9 mouse cellular contexts compared by ENCODE assay signal in genomic region chr9:114815315-114815714, GRCm38 (mm10). TPM values are rescaled to one million over a fixed set of nuclear protein-coding genes. Genes with fewer than 3 reads are reported as not detected.
DNase-seq lines count a peak whose midpoint lies in the region; ATAC-seq and TF ChIP-seq lines count a peak whose summit lies in the region.
"Had no signal": no experiment of that assay in that cellular context is flagged by ENCODE, and none has a peak within 500 bp of the region (broad histone marks: within the 10 kb centered on the region; RNA-seq: fewer than 3 reads in every experiment).

No protein-coding gene starts in this region.

- H3K9ac ChIP-seq in liver, embryonic 15.5 days: no peak overlapping the region

- no peak overlapping the region; the same call in 1 of the 2 replicates for H3K27ac ChIP-seq in gastrocnemius, adult 2 months
- peak overlapping the region; percentile 65 for H3K27ac ChIP-seq in liver, embryonic 15.5 days (replicated peaks)

- H3K27me3 ChIP-seq in liver, embryonic 15.5 days: no peaks in the 10 kb centered on the region

- WGBS in liver, embryonic 15.5 days (ENCODE audit: insufficient replicate concordance): 43% methylated on average over 4 of the region's 4 CpGs

- H3K36me3 ChIP-seq in liver, embryonic 15.5 days (replicated peaks): no peaks in the 10 kb centered on the region

- peak; percentile 52; the same call in 1 of the 2 replicates for ATAC-seq in liver, embryonic 15.5 days (ENCODE audit: insufficient read depth)

- DNase-seq in gastrocnemius, adult 2 months: peak; percentile 40
- no peak for DNase-seq in gastrocnemius, postnatal 14 days
- DNase-seq in A20 (ENCODE audit: low read depth, low spot score) (peak; percentile 61), adipocyte (ENCODE audit: low spot score) (peak; percentile 51)
- DNase-seq in fibroblast of lung, adult 2 months (ENCODE audit: low read depth): peak; percentile 51
- DNase-seq in spleen, adult 12 weeks (ENCODE audit: low spot score): peak; percentile 22
- no peak for DNase-seq in right cerebral cortex, adult 18-20 months

- H3K4me2 ChIP-seq in liver, embryonic 15.5 days: no peak overlapping the region

- H3K9me3 ChIP-seq in liver, embryonic 15.5 days (replicated peaks): no peaks in the 10 kb centered on the region

- intact Hi-C loops in gastrocnemius, adult 2 months (cut with DNase I): loop anchor here (2.0 to 5.0 kb wide), 2 partner anchors 19 to 63 kb away; no protein-coding TSS in a partner anchor
- intact Hi-C loops in gastrocnemius, postnatal 14 days (cut with DNase I; ENCODE audit: low total_unique reads): no loop called here

- no peak overlapping the region for H3K4me3 ChIP-seq in gastrocnemius, adult 2 months
- no peak overlapping the region for H3K4me3 ChIP-seq in liver, embryonic 15.5 days (replicated peaks)
- H3K4me3 ChIP-seq: megakaryocyte, embryonic 14.5 days had no signal

- peaks cover 26% of the 10 kb centered on the region for H3K4me1 ChIP-seq in liver, embryonic 15.5 days (replicated peaks)

- peak; percentile 88 for TF ChIP-seq CTCF in gastrocnemius, adult 2 months (IDR thresholded peaks at IDR 0.05)

RNA-seq across cellular contexts. Expression of gene Cmtm8, which starts 28.6 kb away (rescaled TPM):
- total RNA-seq in gastrocnemius, adult 2 months (2021): 1 to 10 TPM; 2.0 to 2.1 TPM
- 1 to 10 TPM; 2.8 to 3.7 TPM for total RNA-seq in gastrocnemius, postnatal 14 days (2021)
- 37.5 and 47.3 TPM in 2 replicates for polyA plus RNA-seq in liver, embryonic 15.5 days (2015; fragmentation: Nextera tagmentation; extraction: Ambion mirVana)

RNA-seq across cellular contexts. Expression of gene Cmtm7, which starts 33.7 kb away (rescaled TPM):
- 1 to 10 TPM; 3.9 to 5.5 TPM for total RNA-seq in gastrocnemius, adult 2 months (2021)
- 10 to 100 TPM in 1 of 2 experiments, 1 to 10 TPM in 1; 7.3 to 10.6 TPM for total RNA-seq in gastrocnemius, postnatal 14 days (2021)
- polyA plus RNA-seq in liver, embryonic 15.5 days (2015; fragmentation: Nextera tagmentation; extraction: Ambion mirVana): 56.5 and 59.9 TPM in 2 replicates

Comparison
In these comparisons a context has a peak if more than half of its experiments do, and no peak if none do; other contexts are left out.
1. DNase-seq: peak in gastrocnemius, adult 2 months (single experiment), A20 (single experiment), adipocyte (single experiment), fibroblast of lung, adult 2 months (single experiment) and spleen, adult 12 weeks (single experiment); none in gastrocnemius, postnatal 14 days (single experiment) and right cerebral cortex, adult 18-20 months (single experiment).